Mouse (Mus musculus) erythroid progenitor cell, adult 5-6 weeks (primary cell): Measurements from ENCODE around the gene Nfkb1. TPM values are rescaled to one million over a fixed set of nuclear protein-coding genes. Genes with fewer than 3 reads are reported as not detected.

Source experiments
- ATAC-seq: replicated peaks from 2 replicates; pipeline ENCODE4 v1.8.0; 2016; ENCODE audit warnings: moderate number of reproducible peaks, mild to moderate bottlenecking, moderate TSS enrichment, inconsistent platforms; ENCODE audit not compliant: poor library complexity, low FRiP score, severe bottlenecking
- total RNA-seq, 2 experiments: library from RNA; stranded (forward) in 1 of 2; stranded (reverse) in 1 of 2; fragments of 150-400 nt in 1 of 2; fragments of 186-747, 209-891 nt in 1 of 2; gene quantifications; 2 replicates each; pipeline versions ENCODE4 v1.2.3 to v1.2.4; 2015 to 2017; ENCODE audit warnings: low replicate concordance in 2 of 2

Nfkb1 gene
- total RNA-seq, 2 experiments from 2014 or later: 13.4 to 21.4 TPM

DNA sequence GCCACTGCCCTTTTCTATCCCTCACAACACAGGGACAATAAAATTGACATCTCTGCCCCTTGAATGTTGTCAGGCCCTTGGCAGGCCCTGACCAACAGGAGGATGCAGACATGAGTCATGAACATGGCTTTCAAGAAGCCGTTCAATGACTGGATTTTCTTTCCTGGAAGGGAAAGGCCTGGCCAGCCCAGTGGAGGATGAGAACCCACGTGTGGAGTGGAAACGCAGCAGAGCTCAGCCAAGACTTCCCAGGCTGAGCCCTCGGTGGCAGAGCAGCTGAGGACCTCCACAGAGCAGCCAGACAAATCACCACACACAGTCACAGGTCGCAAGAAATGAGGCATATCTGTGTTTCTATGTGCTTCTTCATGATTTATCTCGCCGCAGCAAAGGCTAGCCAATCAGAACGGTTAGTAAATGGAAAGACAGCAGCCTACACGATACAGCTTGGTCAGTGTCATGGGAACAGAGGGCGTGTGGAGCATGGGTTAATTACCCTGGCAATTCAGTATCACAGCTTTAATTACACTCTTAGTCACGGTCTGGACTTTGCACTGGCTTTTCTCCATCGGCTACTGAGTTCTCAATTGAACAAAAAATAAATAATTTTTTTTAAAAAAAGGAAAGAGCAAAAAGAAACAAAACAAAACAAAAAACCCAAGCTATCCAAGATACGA lies 16.5 kb downstream of the Nfkb1 start:
- ATAC-seq: no peak

GRCm38 (mm10) chr3:135673695-135674094 lies 17.7 kb downstream of the Nfkb1 start:
- ATAC-seq: no peak

GRCm38 (mm10) chr3:135673041-135673440 lies 18.3 kb downstream of the Nfkb1 start:
- no peak for ATAC-seq

DNA sequence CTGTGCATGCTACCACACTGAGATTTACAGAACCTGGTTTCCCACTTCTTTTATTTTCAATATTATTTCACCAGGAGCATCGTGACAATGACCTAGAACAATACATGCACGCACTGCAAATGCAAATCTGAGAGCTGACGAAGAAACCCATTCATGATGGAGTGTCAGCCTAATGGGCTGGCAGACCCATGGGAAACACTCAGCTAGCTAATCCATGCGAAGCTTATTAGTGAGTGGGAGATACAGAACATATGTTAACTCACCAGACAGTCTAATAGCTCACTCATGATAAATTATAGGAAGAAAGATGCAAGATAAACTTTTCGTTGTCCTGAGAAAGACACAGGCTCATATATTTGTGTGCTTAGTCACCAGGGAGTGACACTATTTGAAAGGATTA lies 19.2 kb downstream of the Nfkb1 start:
- ATAC-seq: no peak

- no peak for ATAC-seq
Observed at GRCm38 (mm10) chr3:135670869-135671268, 20.5 kb downstream of the Nfkb1 start.

DNA sequence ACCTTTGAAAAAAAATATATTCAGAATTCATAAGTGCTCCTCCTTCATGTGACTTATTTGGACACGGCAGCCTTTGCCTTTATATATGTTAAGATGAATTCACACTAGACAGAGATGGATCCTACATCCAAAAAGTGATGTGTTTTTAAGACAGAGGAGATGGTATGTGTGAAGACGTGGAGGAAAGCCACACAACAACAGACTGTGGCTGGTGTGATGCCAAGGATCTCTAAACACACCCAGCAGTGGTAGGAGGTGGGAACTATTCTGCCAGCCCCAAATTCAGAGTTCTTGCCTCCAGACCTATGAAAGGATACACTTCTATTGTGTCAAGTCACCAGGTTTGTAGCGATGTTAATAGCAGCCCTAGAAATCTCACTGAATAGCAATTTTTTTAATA lies 24.3 kb downstream of the Nfkb1 start:
- no peak for ATAC-seq

GRCm38 (mm10) chr3:135665777-135666259 lies 25.5 kb downstream of the Nfkb1 start:
- no peak for ATAC-seq

DNA sequence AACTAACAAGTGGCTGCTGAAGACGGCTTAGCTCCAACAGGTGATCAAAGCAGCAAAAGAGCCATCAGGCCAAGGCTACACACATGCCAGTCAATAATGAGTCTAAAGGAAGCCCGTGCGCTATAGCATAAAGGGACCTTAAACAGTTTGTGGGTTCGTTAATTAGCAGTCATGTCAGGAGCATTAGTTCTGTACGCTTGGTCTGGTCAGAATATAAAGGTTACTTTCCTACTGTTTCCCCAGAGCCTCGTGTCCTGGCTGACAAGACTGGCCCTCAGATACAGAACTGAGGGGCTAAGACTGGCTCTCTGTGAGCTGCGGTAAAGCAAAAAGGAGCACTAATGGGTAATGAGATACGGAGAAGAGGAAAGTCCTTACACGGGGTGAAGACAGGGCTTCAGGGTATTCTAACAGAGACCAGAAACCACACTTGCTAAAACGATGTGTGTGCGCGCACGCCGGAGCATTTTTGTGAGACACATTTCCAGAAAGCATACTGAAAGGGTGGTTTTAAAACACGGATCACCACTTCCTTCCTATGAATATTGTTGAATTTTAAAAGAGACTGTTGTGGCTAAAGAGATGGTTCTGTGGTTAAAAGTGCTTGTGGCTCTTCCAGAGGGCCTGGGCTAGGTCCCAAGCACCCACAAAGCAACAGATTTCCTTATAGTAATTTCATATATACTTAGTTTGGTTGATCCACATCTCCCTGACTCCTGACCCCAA lies 29.0 kb downstream of the Nfkb1 start:
- ATAC-seq: no peak

DNA sequence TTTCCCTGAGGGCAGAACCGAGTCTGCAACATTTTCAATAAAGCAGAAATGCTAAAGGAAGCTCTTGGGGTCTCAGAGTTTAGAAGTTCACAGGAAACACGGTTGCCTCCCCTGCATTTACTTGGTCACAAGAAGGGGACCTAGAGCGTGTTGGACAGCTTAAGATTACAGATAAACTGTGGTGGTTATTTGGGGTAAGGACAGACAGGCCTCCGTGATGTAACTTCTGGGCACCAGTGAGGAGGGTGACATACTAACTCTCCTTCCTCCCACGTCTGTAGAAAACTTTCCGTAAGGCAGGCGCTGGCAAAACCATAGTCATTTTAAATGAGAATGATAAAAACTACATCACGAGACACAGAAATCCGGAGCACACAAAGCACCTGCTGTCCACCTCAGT lies 29.6 kb downstream of the Nfkb1 start:
- no peak for ATAC-seq

- no peak for ATAC-seq
Observed at GRCm38 (mm10) chr3:135658540-135659097, 32.7 kb downstream of the Nfkb1 start.

DNA sequence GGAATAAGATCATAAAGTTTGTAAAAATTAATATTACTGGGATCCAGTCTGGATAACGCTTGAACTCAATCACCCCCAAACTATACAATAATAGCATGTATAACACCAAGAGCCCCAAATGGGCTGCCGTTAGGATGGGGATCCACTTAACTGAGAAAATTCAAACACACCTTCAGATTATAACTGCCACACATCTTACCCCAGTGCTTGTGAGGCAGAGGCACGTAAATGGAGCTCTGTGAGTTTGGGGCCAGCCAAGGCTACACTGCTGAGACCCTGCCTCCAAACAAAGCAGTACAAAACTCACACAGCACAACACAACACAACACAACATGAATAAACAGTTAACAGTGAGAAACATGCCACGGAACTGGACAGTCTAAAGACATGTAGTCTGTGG lies 35.2 kb downstream of the Nfkb1 start:
- no peak for ATAC-seq

GRCm38 (mm10) chr3:135650773-135651555 lies 40.4 kb downstream of the Nfkb1 start:
- ATAC-seq: no peak

- no peak for ATAC-seq
Observed at GRCm38 (mm10) chr3:135649809-135650208, 41.5 kb downstream of the Nfkb1 start.

DNA sequence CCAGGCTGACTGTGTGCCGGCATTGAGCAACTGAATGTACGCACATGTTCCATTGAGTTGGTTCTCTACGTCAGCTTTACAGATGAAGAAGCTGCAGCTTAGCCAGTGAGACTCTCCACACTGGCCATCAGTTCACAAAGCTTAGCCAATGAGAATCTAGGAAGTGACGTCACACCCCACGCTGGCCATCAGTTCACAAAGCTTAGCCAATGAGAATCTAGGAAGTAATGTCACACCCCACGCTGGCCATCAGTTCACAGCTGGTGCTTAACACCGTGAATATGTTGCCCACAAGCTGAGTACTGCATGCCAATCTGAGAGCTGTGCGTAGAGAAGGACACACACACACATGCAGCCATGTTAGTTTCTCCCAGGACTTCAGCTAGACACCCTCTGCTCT lies 42.8 kb downstream of the Nfkb1 start:
- no peak for ATAC-seq

DNA sequence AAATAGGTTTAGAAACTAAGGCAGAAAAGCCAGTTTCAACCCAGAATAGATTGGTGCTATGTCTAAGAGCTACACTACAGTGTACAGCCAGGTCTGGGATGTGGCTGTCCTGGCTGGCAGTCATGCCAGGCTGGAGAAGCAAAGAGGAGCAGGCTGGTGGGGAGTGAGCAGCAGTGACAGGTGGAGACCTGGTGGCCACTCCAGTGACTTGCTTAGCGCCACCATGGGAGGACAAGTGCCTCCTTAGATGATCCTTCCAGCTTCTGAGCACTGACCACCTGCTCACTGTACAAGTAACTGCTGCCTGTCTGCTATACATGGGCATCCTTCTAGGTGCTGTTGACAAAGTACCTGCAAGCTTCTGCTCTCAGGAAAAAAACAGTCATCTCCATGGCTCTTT lies 44.7 kb downstream of the Nfkb1 start:
- no peak for ATAC-seq

- no peak for ATAC-seq
Observed at GRCm38 (mm10) chr3:135644971-135645370, 46.4 kb downstream of the Nfkb1 start.

GRCm38 (mm10) chr3:135641623-135641915 lies 49.8 kb downstream of the Nfkb1 start:
- ATAC-seq: no peak

DNA sequence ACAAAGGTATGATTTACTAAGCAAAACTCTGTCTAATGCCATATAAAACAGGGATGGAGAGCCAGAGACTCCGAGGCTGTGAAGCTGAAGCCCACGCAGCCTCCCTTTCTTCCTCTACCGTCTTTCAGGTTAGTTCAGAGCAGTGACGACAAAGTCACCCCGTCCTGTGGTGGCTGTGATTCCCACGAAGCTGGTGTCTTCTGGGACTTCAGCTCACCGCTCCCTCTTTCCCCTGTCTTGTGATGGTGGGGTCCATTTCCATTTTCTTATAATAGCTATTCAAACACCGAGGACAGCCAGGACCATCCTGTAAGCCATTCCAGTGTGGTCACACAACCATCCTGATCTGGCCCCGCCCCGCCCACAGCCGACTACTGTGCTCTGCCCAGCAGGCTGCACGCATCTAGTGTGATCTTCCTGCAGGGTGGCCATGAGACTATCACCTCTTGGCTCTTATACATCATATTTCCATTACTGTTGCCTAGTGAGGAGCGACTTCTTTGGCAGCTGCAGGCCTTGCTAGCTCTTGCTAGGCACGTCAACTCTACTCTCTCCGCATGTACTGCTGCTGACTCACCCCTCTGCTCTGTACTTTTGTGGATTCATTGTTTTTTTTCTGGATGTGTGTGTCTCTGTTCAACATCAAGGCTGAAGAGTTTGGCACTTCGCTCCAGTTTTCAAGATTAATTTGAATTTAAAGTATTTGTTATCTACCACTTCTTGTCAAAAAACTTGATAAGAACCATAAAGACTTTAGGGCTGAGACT lies 50.3 kb downstream of the Nfkb1 start:
- ATAC-seq: no peak

GRCm38 (mm10) chr3:135640203-135640602 lies 51.1 kb downstream of the Nfkb1 start:
- ATAC-seq: no peak

DNA sequence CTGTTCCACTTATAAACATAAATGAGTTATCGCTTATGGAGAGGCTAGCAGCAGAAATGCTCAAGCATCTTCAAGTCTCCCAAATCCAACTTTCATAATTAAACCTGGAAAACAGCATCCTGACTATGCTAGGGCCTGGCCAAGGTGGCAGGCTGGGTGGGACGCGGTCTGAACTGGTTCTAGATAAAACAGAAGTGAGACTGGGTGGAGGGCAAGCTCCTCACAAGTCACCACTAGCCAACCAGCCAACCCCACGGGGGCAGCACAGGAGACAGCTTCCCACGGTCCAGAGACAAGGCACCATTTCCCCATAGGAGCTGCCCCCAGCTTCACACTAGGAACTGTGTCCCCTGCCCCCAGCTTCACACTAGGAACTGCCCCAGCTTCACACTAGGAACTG lies 53.8 kb downstream of the Nfkb1 start:
- no peak for ATAC-seq
